14 mouse cellular contexts compared by ENCODE assay signal in the genomic region with DNA sequence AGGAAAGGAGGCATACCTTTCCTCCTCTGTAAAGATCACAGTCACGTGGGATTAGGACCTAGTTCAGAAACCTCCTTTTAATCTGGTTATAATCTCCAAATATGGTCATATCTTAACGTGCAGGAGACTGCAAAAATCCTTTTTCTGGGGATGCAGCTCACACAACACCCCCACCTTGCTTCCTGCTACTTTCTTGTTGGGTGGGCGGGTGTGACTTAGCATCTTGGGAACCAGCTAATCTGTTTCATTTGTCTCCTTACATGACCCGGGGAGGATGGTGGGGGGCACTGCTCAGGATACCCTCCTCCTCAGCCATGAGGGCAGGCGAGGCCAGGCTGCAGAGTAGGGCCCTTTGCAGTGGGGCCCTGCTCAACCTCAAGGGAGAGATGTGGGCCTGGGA. TPM values are rescaled to one million over a fixed set of nuclear protein-coding genes. Genes with fewer than 3 reads are reported as not detected.
A peak's percentile ranks its signal among the peaks of the same experiment; 100 is the strongest.
DNase-seq lines count a peak whose midpoint lies in the region; ATAC-seq lines count a peak whose summit lies in the region.
"Had no signal": no experiment of that assay in that cellular context is flagged by ENCODE, and none has a peak within 500 bp of the region (broad histone marks: within the 10 kb centered on the region; RNA-seq: fewer than 3 reads in every experiment).

No protein-coding gene starts in this region.

- DNase-seq in layer of hippocampus, adult 9-11 months: peak; percentile 21
- no peak for DNase-seq in layer of hippocampus, postnatal 14 days (ENCODE audit: low spot score in 2 of 2)
- peak; percentile 85 for DNase-seq in brain, adult 2 months (ENCODE audit: low read depth, low spot score)
- peak; percentile 58 to 82 for DNase-seq in frontal cortex, postnatal 36 days (ENCODE audit: low spot score in 2 of 2)
- DNase-seq in right cerebral cortex, postnatal 10 days (ENCODE audit: low spot score in 2 of 2): peak; percentile 68 to 84
- DNase-seq in spleen, adult 18-20 months: no peak
- DNase-seq: B cell, adult 2 months; cerebellum, adult 11-12 months; heart, postnatal 4 days; kidney, adult 2 months; kidney, postnatal 36 days; layer of hippocampus, postnatal 36 days; thymus, postnatal 25 days had no signal

- ATAC-seq in CD4-positive, CD25-positive, alpha-beta regulatory T cell, adult 4 months: no peak

RNA-seq across cellular contexts. Expression of a gene that starts 9.4 kb away (rescaled TPM):
- total RNA-seq in layer of hippocampus, postnatal 14 days (2021): 10 to 100 TPM; 65.6 to 82.9 TPM
- 100 to 1,000 TPM in 1 of 2 experiments, 10 to 100 TPM in 1; 95.0 to 107 TPM for polyA plus RNA-seq in CD4-positive, CD25-positive, alpha-beta regulatory T cell, adult 4 months (2017; shearing (Covaris generic))

Comparison
In these comparisons a context has a peak if more than half of its experiments do, and no peak if none do; other contexts are left out.
1. DNase-seq: peak in layer of hippocampus, adult 9-11 months (single experiment), brain, adult 2 months (single experiment), frontal cortex, postnatal 36 days (2 of 2) and right cerebral cortex, postnatal 10 days (2 of 2); none in layer of hippocampus, postnatal 14 days (0 of 2) and spleen, adult 18-20 months (0 of 2).